Mouse (Mus musculus) cerebellum, adult (tissue): Measurements from ENCODE around the gene Gpr22.

Source experiments
- ATAC-seq: cut with Nextera tagmentation; 2 replicates; pipeline ENCODE4 v1.9.2; 2017; ENCODE audit warnings: mild to moderate bottlenecking, moderate library complexity, mixed read lengths; ENCODE audit not compliant: insufficient number of reproducible peaks, low FRiP score, low TSS enrichment

Gpr22 gene

DNA sequence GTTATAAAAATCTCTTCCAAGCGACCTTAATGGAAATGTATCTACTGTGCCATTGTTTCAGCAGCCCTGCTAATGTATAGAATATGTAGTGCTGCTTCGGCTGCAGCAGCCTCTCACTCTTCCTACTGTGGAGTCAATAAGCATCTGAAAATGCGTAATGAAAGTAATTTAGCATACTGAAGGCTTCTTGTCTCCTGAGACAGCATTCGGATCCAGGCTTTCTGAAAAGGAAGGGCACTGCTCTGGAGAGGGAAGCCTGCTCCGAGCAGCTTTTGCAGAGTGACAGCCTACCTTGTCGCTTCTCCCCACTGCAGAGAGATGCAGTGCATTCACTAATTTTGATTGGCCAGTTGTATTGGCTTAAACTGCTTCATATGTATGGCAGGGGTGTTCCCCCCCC lies at the start of gene Gpr22:
Gene Gpr22 (minus strand): TSS at position 348 of the 400 bp plus-strand sequence.
- peak; percentile 97 for ATAC-seq

DNA sequence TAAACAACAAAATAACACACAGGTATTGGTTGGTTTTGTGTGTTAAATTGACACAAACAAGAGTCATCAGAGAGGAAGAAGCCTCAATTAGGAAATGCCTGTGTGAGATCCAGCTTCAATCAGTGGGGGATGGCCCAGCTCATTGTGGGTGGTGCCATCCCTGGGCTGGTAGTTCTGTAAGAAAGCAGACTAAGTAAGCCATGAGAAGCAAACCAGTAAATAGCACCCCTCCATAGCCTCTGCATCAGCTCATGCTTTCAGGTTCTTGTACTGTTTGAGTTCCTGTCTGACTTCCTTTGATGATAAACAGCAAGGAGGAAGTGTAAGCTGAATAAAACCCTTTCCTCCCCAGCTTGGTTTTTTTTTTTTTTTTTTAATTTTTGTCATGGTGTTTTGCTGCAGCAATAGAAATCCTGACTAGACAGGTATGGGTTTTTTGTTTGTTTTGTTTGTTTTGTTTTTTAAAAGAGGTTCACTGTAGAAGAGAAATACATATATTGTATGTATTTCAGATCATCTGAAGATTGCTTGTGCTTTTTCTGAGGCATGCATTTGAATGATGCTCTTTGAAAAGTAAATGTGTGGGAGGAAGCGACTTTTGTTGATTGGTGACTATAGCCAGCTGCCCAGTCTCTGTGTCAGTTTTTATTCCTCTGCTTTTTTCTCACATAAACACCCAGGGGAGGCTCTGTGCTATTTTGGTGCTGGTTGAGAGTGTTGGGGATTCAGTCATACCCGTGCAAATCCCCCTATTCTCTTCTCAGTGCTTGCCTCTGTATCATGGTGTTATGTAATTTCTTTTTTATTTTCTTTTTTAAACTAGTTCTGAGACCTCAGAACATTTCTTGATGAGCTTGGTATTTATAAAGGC lies 42.4 kb upstream of the Gpr22 start:
- no peak for ATAC-seq

DNA sequence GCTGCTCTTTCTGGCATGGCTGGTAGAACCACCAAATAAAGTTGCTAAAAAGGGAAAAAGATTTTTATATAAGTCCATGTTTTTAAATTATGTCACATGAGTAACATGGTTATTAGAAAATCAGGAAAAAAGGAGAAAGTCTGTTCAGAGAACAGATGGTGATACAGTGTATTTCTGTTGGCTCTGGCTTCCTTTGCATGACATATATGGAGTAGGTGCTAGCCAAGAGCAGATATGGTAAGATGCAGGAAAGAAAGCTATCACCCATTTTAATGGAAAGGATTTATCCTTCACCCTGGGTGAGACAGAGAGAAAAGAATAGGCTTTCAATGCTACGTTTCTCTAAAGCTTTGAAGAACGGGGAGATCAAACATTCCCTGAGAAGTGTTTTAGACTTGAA lies 40.7 kb upstream of the Gpr22 start:
- ATAC-seq: 0 out of 2 replicates have a peak, but pooled peaks have one; percentile 52

DNA sequence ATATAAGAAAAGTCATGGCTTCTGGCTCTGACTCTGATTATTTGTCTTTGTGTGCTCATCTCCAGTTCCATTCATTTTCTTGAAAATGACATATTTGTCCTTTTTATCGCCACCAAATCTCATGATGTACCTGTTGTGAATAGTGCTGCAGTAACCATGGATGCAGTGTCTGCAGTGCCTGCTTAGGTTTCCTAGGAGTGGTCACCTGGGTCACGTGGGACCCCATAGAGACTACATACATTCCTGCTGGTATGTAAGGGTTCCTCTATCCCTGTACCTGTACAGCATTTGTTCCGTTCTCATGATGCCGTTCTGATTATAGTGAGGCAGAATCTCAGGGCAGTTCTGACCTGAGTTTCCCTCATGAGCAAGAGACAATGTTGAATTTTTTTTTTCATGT lies 36.1 kb upstream of the Gpr22 start:
- no peak for ATAC-seq

DNA sequence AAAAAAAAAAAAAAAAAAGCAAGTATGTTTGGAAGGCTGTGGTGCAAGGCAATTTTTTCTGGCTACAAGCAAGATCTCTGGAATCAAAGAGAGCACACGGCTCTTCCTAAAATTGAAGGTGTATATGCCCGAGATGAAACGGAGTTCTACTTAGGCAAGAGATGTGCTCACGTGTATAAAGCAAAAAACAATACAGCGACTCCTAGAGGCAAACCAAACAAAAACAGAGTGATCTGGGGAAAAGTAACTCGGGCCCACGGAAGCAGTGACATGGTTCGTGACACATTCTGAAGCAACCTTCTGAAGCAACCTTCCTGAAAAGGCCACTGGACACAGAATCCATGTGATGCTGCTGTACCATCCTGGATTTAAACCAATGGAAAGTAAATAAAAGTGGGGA lies 33.6 kb upstream of the Gpr22 start:
- ATAC-seq: no peak

DNA sequence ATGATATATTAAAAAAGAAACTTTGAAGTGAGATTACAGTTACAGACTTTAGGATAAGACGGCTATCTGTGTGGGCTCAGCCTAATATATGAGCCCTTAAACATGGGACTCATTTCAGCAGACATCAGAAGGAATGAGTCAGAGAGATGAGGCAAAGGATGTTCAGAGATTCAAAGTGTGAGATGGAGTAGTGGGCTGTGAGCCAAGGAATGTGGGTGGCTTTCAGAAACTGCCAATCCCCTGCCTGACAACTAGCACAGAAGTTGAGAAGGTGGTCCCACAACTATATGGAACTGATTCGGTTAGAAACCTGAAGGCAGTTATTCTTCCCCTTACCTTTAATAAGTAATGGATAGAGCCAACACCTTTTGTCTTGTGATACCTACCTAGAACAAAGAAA lies 20.9 kb upstream of the Gpr22 start:
- no peak for ATAC-seq

DNA sequence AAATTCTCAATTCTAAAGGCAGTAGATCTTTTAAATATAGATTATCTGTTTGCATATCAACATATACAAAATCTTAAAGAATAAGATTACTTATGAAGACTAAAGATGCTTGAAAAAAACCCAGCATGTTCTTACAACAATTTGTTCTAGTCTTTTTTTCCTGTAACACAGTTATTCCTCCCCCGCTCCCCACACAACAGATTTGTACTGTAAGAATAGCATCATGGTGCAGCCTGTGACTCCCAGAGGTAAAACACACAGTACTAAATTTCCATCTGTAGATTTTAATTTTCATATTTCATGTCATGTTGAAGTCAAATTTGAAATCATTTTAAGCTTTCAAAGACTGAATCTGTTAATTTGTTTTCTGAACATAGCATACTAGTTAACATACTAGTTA lies 16.4 kb upstream of the Gpr22 start:
- no peak for ATAC-seq

DNA sequence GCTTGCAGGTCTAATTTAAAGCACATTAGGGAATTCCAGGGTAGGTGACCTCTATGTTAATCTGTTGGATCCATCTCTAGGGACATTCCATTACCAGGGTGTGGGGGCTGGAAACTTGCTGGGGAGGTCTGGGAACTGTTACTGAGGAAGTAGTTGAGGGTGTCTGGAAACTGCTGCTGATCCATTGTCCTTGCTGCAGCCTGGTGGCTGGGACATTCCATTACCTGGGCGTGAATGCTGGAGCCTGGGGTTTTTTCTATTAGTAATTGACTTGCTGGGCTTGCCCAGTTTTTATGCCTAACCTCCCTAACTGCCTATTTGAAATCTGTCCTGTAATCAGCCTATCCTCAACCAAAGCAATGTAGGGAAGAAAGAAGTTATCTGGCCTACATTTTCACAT lies 13.0 kb upstream of the Gpr22 start:
- no peak for ATAC-seq

DNA sequence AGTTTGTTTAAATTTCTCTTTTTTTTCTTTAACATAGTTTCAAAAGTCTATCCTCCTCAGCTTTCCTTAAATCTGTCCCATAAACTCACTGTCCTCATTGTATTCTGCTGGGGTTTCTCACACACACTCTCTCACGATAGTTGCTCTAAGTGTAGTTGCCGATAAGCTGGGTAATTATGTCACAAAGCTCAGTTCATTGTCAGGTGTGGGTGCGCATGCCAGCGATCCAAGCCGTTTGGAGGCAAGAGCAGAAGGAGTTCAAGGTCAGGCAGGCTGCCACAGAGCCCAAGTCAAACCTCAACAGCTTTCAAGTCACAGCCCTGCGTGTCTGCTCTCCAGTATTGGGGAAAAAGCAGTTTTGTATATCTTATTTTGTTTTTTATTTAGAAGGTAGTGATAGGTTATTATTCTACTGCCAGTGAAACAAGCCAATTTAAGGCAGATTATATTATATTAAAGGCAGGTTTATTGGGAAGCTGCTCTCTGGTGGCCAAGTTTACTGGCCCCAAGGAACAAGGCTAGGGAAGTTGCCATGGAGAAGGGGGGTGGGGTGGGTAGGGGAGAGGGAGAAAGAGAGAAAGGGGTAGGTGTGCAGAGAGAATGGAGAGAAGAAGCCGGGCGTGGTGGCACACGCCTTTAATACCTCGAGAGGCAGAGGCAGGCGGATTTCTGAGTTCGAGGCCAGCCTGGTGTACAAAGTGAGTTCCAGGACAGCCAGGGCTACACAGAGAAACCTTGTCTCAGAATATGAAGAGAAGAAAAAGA lies 11.9 kb upstream of the Gpr22 start:
- ATAC-seq: no peak

DNA sequence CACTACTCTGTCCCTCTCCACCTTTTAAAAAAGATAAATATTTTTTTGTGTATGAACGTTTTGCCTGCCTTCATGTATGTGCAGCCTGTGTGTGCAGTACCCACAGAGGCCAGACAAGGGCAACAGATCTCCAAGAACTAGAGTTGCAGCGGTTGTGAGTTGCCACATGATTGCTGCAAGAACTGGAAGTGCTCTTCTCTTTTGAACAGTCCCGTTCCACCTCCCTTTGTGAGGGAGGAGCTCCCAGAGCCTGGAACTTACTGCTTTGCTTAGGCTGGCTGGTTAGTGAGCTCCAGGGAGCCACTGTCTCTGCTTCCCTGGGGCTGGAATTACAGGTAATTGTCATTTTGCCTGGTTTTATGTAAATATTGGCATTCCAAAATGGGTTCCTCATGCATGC lies 10.8 kb upstream of the Gpr22 start:
- no peak for ATAC-seq

DNA sequence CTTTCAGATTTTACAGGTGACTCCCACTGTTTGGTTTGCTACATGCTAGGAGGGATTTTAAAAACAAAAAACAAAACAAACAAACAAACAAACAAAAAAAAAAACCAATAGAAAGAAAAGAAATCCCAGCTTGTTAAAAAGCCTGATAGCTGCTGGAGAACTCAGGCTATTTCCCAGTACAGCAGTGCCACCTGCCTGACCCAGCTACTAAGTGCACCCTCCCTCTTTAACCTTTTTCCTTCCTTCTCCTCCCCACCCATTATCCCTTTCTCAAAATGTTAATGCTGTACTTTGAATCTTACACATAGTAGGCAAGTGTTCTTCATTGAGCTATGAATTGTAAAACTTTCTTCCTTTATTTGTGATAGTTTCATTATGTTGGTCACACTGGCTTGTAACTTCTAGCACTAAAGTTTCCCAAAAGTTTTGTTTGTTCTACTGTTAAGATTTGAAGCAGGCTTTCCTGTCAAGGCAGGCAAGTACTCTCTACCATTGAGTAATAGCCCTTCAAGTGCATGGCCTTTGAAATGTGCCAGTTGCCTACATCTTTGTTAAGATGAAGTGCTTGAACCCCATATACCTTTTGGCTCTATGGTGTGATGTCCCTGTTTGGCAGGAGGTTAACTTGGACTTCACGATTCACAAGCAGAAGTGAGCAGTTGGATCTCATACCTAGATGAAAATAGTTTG lies 6.0 kb upstream of the Gpr22 start:
- no peak for ATAC-seq

DNA sequence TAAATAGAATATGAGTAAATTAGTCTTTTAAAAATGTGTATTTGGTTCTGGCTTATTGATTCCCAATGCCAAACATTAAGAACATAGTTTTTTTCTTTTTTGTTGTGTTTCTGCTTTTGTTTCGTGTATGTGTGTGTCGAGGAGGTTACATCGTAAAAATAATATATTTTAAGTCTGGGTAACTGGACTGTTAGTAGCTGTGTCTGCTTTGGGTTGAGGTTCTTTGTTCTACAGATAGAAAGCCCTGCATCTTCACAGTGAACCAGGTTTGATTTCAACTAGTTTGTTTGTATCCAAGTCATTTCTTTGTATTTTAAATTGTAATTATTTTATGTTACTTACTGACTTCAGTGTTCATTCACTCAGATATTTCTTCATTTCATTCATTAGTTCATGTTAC lies 323 bp upstream of the Gpr22 start:
- no peak for ATAC-seq

DNA sequence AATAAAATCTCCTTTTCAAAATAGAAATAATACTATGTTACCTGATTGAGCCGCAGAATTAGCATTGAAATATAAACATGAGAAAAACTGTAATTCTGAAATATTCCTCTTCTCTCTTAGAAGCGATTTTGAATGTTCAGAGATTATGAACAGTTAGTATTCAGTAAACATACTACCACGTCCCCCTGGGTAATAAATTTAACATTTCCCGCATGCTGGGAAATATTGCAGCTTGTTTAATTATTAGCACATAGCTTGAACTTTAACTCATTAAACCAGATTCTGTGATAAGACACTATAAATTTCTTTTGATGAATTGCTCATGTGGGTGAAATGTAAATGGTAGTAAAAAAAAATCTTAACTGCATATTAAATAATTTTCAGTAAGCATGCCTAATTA lies 1.0 kb downstream of the Gpr22 start:
- ATAC-seq: no peak

DNA sequence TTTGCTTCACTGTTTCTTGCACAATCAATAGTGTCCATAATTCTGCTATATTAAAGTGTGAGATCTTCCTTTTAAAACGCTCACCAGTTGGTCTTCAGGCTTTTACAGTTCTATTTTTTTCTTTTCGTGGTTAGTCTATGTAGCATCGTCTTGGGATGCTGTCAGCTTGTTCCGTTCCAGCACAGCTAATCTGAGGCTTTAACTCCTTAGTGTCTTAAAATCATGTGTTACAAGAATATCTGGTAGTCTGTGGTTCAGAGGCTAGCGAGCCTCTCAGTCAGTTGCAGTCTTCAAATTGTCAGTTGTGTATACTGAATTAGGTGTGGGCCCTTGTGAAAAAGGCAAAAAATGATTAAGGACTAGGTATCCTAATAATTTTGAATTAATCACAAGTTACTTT lies 1.5 kb downstream of the Gpr22 start:
- no peak for ATAC-seq

DNA sequence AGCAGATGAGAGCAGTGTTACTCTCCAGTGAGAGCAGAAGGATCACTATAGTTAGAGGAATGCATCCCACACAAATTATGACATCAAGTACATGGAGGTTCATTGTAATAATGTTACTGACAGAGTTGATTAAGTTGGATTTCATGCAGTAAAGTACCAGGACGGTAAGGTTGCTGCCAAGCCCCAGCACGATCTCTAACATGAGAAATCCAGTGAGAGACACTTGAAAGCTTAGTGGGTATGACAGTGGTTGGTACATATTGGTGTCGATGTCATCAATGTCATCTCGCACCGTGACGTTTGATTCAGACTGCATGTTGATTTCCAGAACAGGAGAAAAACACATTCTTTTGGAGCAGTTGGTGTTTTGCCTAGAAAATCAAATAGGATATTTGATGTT lies 4.1 kb downstream of the Gpr22 start:
- no peak for ATAC-seq

DNA sequence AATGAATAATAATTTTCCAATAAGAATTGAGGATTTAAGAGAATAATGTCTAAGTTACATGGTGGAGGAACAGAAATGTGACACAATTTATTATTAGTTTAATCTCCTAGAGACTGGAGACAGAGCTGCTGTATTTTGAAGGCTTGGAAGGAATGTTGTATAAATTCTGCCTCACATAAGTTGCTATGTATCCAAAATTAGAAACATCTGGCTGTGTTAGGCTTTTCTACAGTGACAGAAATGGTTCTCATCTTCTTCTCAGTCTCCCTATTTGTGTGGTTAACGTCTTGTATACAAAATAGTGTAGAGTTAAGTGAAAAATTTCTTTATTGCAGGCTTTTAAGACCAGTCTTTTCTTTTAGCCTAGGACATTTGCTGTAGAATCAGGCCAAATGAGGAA lies 6.2 kb downstream of the Gpr22 start:
- ATAC-seq: no peak

DNA sequence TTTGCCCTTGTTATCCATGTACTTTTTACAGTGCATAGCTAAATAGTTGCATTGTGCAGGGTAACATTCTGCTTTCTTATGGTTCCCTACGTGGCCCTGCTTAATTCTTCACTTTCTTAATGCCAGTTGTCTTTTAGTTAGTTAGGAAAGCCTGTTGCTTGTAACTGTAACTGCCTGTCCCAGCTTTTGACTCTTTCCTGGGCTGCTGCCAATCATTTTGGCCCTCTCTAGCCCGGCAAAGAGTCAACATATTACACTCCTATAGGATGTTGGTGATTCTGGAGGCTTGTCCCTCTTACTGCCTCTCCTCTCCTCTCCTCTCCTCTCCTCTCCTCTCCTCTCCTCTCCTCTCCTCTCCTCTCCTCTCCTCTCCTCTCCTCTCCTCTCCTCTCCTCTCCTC lies 7.6 kb downstream of the Gpr22 start:
- ATAC-seq: no peak

DNA sequence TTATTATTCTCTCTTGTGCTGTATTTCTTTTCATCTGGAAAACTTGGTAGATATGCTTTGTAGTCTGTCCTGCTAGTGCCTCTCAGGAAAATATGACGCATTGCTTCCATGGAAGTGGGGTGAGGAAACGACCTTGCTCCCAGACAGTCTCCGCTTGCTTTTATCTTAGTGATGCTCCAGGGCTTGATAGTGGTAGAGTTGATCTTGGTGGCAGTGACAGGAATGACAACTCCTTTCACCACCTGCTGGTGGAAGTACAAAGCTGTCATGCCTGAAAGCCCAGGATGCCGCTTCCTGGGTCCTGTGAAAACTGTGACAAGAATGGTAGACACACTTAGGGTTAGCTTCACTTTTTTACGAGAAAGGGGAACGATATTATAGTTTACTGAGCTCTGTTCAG lies 9.8 kb downstream of the Gpr22 start:
- ATAC-seq: no peak

DNA sequence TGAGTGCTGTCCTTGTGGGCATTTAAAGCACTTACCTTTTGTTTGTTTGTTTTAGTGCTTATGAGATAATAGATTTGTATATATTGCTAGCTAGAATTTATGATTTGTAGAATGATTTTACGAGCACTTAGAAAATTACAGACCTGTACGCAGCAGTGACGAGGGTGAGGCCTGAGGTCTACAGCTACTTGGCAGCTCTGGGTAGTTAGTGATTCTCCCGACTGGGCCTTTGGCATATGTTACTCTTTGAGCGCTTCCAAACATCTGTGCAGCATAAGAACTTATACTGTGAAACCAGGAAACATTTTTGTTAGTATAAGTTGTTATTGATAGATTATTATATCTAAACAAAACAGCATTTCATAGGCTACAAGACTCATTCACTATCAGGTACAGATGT lies 12.3 kb downstream of the Gpr22 start:
- ATAC-seq: no peak

DNA sequence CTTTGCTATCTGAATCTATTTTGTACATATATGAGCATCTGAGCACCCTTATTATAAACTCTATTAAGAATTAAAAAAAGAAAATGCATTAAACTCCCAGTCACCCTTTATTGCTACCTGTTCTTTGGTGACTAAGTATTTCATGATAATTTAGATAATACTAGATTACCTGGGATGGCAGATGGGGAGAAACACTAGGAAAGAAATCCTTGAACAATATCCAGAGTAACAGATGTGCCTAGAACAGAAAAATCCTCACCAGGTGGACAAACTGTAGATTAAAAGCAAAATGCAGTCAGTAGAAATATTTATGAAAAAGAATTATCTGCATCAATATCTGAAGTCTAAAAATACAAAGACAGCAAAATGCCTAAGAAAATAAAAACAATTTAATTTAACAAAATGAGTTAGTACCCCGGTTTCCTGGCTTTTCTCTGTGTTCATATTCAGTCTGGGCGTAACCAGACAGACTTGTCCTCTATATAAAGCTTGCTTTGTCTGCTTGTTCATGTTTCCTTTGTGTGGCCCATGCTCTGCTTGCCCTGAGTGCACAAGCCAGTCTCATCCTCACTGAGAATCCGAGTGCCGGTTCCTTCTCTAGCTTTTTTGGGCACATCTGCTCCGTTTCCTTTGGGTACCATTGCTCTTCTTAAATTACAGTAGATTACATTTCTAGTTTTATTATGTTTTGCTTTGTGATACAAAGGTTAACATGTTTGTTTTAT lies 13.0 kb downstream of the Gpr22 start:
- no peak for ATAC-seq

DNA sequence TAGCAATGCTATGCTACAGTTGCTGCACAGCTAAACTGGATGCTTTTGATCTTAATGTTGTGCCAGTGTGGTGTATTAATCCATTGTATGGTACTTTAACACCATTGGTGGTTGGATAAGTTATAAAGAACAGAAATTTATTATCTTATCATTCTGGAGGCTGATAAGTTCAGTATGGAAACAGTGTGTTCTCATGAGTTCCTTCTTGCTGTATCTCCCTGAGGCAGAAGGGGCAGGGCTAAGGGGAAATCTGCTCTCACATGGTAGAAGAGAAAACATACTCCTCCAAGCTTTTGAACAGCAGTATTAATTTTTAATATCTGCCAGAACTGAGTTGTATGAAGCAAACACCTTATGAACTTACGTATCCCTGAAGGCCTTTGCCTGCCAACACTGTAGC lies 20.5 kb downstream of the Gpr22 start:
- no peak for ATAC-seq
